Mouse (Mus musculus) lung, postnatal 14 days (tissue): ENCODE data around the gene Spred2.

Source experiments
- DNase-seq: peaks from one replicate; pipeline ENCODE4 v3.0.0; 2021

Spred2 gene

DNA sequence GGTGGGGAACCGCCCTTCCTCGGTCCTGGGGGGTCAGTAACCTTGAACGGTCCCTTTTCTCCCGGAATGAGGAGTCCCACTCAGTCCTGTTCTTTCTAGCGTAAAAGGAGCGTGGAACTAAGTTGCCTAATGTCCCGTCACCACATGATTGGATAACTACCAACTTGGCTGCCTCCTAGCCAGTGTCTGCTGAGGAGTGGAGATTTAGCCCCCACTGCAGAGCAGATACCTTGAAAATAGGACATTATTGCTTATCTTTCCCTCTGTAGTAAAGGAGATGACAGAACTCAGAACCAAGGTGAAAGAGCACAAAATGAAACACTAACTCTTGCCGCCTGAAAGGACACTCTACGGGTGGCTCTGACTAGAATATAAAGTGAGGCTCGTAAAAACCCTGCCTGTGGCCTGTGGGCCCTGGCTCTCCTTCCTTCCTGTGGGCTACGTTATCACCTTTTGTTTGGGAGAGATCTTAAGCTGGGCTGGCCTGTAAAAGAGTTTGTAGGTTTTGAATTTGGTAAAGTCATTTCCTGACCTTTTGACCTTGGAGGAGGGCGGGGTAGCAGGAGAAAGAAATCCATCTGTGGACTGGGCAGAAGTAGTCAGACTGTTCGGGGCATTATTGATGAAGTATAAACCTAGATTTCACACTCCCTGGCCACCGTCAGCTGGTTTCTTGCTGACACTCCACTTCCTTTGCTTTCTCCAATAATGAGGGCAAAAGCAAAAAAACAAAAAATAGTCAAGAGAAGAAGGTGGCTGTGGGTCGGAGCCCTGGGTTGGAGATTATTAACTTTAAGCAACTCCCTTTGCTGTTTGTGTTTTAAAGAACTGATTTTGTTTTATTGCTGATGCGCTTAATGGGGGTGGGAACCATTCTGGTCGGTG is 62.9 kb downstream of the Spred2 start:
- no peak for DNase-seq

DNA sequence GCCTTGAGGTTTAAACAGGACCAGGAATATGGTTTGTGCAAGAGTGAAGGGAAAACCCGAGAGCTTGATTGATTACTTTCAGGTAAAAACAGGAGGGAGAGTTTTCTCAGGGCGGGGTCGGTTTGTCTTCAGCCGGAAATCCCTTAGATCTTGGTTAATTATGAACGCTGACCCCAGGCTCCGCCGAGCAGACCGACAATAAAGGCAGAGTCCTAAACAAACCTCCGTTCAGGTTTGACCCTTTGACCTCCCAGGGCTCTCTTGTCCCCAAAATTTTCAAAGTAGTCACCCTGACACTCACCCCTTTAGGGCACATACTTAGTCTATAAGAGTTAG is 63.5 kb downstream of the Spred2 start:
- DNase-seq, result no peak

DNA sequence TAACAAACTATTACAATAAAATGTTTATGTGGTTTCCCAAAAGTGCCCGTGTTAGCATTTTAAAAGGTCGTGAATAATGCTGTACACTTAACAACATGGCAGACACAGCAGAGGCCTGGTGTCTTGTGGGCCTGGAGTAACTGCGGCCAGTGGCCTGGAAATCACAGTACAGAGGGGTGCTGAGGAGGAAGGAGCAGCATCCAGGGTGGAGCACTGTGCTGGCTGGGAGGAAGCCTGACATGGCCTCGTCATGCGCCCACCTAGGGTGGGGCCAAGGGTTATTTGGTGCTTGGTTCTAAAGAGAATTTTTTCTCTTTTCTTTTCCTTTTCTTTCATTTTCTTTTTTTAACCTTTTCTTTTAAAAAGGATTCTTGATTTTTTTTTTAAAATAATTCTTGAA is 64.0 kb downstream of the Spred2 start:
- DNase-seq, result no peak

DNA sequence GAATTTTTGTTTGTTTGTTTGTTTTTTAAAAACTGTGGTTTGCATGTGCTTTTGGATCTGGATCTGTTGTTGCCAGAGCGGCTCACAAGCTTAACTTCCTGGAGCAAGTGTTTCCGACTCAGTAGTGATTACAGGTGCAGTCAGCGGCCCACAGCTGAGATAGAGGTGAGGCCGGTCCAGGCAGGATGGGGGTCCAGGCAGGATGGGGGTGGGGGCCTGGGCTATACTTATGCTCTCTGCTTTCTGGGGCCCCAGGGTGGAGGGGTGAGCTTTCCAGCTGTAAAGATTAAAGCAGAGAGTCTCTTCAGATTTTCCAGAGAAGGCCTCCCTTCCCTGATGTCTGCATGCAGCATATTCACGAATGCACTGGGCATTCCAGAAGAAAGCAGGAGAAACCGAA is 64.5 kb downstream of the Spred2 start:
- DNase-seq, result no peak

DNA sequence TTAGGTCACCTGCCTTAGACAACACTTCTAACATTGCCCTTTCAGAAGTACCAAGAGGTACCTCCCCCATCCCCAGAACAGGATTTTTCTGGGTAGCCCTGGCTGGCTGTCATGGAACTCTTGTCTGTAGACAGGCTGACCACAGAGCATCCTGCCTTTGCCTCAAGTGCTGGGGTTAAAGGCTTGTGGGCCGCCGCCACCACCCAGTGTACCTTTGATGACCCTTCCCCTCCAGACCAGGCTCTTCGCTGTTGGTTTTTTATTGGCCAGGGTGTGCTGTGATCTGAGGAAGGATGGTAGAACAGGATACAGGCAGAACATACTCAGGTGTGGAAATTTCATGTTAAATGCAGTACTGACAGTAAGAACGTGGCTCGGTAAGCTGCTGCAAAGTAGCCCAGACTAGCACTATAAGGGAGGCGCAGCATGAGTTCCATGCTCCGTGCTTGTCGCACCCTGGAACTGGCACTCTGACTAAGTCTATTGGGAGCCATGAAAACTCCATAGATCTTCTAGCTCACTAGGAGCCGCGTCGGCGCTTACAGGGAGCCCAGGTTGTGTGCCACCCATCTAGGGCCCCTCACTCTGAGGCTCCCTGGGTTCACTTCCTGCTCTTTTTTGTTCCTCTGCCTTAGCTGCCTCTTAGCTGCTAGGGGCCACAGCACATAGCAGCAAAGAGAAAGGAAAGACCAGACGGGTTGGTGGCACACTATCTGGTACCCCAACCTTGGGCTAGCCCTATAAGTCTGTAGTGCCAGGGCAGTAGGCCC is 65.2 kb downstream of the Spred2 start:
- no peak for DNase-seq

DNA sequence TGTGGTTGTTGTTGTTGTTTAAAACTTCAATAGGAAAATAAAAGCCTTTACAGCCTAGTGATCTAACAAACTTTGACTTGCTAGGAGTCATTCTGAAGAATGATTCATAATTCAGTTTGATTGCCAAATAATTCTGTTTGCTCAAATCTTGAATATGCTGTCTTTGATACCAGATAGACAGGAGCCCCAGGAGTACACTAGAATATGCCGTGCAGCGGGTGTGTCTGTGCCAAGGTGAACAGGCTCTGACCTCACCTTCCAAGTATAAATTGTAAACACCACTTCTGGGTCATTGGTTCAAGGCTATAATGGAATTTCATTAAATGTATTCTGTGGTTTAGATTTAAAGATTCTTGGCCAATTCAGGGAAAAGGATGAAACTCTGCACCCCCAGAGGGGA is 66.6 kb downstream of the Spred2 start:
- DNase-seq, result no peak

DNA sequence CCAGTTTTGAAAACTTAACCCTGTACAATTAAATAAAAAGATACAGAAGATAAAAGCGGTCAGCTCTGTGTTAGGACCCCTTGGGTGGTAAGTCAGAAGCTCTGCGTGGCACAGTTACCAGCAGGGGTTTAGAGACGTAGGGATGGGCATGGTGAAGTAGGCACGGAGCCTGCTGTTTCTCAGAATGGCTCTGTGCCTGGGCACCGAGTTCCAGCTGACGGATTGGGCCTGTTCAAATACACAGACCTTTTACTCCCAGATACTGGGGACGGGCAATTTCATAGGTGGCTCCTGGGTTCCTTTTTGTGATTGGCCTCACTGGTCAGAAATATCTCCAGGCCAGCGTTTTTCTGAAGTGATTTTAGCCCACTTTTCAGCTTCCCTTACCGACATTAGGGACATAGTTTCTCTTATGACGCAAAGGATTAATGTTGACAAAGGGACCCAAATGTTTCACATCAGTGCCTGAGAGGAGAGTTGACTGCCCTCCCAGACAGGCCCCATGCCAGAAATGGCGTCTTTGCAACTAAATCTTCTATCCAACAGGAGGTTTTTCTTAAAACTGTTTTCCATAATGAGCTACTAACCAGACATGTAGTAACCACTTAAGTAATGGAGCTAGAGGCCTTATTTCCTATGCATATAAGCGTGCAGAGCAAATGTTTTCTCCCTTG is 67.3 kb downstream of the Spred2 start:
- DNase-seq, result peak; percentile 38

DNA sequence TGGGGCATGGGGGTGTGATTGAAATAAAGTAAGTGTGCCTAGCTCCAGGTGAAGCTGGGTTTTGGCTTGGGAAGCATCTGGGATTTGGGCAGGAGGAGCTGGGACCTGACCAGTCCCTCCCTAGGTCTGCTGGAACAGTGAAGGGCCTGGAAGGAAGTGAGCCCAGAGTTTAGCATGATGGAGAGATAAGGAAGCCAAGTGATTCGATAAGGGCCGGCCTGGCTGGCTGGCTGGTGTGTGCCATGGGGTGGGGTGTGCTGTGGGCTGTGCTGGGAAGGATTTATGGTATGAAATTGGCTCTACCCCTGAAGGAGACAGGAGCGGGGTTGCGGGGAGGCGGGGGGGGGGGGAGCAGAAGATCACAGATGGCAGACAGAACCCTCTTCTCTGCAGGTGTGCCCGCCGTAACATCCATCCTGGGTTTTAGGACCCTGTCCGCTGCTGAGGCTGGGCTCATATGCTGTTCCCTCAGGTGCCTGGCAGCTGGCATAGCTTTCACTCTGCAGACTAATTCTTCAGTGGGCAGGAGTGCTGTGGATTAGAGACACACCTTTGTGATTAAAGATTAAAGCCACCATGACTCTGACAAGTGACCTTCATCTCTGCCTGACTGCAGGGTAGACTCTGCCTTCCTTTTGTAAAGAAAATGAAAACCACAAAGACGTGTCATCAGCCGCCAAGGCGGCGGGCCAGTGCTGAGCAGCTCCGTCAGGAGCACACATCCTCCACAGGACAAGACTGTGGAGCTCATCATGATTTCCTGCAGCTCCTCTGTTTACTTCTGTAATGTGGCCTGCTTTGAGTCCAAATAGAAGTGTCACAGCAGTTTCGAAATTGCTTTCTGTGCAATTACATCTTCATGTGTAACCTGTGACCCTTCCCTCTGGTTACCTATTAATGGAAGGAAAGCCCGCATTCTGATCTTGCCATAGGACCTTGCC is 68.4 kb downstream of the Spred2 start:
- DNase-seq, result no peak

DNA sequence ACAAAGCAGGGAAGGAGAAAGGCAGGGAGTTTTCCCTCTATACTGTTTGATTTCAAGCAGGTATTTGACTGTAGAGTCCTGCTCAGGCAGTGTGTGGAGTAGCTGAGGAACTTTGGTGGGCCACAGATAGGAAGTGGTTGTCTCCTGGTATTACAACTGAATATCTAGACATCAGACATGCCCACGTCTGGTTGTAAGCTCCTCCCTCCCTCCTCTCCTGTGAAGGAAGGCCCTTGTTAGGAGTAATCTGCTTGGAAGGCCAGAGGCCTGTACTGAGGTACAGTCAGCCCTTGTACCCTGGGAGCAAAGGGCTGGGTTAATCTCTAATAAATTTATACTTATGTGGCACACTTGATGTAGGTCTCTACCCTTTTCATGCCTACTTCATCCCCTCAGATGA is 69.6 kb downstream of the Spred2 start:
- DNase-seq, result no peak

DNA sequence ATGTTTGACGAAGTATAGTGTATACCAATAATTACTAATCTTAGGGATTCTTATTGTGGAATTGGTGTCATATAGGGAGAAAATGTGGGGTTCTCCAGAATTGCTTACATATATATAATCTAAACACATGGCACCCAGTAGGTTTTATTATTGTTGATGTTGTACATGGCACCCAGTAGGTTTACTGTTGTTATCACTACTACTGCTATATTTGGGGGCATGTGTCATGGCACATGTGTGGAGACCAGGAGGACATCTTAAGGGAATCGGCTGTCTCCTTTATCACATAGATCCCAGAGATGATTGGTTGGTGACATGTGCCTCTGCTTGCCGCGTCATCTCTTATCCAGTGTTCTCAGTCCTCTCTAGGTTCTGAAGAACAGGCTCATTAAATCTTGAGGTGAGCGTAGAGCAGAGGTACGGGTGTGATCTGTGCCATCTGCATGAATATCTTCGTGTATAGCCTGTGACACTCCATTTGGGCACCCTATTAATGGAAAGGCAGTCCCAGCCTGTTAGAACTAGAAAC is 70.2 kb downstream of the Spred2 start:
- DNase-seq, result no peak

DNA sequence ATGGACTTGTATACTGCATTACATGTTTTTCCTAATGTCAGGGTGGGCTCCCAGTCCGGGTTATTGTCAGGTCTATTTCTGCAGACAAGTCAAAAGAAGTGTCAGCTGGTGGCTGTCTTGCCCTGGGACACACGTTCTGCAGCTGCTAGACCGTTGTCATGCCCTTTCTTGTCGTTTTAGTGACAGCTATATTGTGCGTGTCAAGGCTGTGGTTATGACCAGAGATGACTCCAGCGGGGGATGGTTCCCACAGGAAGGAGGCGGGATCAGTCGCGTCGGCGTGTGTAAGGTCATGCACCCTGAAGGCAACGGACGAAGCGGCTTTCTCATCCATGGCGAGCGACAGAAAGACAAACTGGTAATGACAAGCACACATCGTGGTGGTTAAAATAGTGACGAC is 73.8 kb downstream of the Spred2 start:
- DNase-seq, result no peak

DNA sequence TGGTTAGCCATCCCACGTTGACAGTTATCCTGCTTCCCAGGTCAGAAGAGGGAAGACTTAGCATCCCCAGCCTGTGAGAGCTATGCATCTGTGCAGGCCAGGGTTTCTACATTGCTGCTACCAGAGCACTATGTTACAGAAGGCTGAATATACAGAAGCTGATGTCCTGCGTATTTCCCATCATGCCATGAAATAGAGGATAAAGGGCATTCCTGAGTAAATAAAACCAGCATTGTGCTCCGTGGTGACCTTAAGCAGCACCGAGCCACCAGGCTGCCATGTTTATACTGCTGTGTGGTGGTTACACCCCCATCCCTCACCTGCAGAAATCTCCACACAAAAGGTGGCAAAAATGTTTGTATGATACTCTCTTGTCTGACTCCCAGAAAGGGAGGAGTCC is 78.7 kb downstream of the Spred2 start:
- no peak for DNase-seq

DNA sequence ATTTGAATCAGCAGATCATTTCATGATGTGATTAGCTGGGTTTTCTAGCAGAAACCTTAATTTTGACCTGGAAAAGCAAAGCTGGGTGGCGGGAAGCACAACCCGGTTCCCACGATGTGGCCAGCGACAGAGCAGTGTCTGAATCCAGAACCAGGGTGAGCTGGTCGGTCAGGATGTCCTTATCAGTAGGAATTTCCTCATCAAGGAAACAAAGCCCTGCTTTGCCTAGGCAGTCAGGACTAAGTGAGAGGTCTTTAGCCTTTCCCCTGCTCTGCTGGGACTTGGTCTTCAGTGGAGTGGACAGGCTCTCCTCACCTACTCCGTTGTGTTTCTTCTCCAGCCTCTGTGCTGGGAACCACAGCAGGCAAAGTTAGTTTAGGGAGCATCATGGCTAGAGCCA is 83.5 kb downstream of the Spred2 start:
- DNase-seq, result no peak

DNA sequence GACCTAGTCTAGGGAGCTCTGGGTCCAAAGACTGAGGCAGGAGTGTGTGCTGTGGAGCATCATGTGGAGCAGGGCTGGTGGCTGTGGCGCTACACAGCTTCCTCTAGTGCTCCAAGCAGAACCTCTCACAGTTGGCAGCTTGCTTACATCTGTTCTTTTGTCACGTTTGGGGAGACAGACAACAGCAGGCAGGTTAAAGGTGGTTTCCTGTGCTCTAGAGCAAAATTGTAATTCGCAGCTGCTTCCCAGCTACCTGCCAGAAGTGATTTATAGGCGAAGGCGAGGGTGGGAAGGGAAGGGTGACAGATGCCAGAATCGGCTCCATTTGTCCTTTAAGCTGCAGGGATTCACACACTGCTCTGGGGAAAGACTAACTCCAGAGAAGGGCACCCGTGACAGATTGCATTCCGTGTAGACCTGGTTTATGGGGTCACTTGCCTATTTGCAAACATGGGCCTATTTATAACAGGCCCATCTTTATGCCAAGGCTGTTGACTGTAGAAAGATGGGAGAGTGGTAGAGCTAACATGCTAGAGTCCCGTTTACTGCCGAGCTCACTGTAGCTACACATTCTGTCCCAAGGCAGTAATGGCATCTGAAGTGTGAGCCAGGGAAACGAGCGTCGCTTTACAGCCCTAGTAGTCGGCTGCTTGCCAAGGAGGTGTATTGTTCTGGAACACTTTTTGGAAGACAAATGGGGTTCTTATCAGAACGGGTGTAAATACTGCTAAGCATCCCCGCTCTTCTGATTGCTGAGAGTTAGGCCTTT is 87.2 kb downstream of the Spred2 start:
- DNase-seq, result no peak

DNA sequence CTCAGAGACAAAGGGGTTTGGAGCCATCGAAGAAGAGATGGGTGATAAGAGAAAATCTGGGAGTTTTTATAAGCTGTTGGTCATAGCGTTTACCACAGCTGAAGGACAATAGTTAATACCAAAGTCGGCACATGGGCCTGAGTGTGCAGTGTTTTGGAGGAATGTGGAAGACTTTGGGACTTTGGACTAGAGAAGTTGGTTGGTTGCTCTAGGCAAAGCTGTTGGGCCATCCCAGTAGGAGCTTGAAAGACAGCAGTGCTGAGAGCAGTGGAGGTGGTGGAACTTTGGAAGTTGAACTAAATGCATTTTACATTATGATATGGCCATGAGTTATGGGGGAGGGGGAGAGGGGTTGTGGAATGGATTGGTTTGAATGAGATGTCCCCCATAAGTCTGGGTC is 89.2 kb downstream of the Spred2 start:
- DNase-seq, result no peak

DNA sequence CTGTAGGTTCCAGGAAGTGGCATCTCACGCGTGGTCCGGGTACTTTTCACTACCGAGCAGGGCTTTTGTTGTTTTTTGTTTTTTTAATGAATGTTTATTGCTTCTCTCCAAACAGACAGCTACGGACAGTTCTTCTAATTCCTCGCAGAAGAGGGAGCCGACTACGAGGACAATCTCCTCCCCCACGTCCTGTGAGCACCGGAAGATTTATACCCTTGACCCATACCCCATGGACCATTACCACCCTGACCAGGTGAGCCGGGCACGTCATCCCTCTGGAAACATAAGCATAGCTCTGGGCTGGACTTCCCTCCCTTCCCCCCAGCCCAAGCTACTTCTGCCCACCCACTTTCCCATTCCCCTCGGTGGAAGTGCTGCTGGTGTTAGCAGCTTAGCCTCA is 93.8 kb downstream of the Spred2 start:
- no peak for DNase-seq

DNA sequence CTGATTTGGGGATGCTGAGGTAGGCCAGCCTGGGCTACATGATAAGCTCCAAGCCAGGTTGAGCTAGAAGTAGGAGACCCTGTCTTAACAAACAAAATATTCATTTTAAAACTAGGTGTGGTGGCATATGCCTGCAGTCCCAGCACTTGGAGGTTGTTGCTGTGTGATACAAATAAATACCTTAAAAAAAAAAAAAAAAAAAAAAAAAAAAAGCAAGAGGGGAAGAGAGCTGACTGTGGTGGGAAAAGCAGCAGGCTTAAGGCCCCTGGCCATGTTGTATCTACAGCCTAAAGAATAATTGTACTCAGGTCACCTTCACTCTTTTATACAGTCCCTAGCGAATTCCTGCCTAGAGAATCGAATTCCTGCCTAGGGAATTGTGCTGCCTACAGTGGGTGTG is 94.7 kb downstream of the Spred2 start:
- DNase-seq, result no peak

DNA sequence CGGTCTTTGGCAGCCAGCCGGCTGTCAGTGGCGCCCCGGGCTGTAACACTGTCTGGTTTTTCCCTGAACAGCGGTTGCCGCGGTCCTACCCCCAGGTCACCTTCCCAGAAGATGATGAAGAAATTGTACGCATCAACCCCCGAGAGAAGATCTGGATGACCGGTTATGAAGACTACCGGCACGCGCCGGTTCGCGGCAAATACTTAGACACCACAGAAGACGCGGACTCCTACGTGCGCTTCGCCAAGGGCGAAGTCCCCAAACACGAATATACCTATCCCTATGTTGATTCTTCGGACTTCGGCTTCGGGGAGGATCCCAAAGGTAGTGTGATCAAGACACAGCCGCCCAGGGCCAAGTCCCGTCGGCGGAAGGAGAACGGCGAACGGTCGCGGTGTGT is 96.5 kb downstream of the Spred2 start:
- DNase-seq, result no peak

DNA sequence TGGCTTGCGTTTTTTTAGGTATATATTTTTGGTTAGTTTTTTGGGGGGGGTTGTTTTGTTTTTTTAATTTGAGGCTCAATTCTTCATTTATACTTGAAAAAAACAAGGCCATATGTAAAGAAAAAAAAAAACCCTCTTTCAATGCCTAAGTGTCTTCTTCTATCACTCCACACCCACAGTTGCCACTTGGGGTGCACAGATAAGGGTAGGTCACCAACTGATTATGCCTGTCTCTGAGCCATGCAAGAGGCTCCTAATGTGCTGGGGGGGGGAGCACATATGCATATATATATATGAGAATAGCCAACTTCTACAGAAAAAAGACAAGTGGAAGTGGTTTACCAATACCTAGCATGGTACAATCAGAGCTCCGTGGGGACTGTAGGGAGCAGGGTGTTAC is 98.3 kb downstream of the Spred2 start:
- DNase-seq, result no peak

DNA sequence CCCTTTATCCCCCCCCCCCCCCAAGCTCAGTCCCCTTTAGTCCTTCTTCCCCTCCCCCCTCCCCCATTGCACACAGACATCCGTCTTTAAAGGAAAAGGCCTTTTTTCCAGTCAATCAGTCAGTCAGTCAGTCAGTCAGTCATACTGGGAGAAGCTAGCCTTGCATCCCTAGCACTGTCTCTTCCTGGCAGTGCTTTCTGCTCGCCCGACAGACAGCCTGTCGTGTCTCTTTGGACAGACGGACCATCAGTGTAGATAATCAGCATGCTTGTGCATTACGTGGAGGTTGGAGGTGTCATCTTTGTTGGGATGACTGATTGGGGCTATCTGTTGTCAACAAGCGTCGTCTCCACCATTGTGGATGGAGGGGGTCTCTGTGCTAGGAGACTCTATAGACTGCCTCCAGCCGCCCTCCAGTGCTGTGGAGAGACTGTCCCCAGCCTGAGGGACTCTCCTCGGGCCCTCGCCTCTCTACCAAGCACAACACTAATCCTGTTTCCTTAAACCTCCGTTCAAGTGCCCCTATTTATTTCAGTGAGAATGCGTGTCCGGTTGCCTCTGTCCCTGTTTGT is 98.8 kb downstream of the Spred2 start:
- DNase-seq, result no peak

DNA sequence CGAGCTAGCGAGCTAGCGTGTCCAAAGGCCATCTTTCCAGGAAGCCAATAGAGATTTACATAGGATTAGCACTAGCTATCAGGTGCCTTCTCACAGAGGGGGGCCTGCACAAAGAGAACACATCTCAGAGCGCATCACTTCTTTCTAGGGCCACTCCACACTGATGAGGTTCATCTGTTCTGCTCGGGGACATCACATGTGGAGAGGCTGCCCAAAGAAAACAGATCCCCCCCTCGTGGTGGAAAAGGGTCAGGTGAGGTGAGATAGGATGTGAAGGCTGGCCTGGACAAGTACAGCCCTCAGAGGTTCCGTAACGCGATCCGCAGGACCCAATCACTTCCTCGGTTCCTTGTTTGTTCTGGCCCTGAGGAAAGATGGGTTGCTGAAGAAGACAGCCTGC is 101.7 kb downstream of the Spred2 start:
- DNase-seq, result no peak
